Mouse (Mus musculus) inflammation-experienced regulatory T-cells (primary cell): ENCODE data around the gene Wdr25. TPM values are rescaled to one million over a fixed set of nuclear protein-coding genes. Genes with fewer than 3 reads are reported as not detected.

Experiments
- polyA plus RNA-seq, 2 experiments: library from polyadenylated mRNA; unstranded; fragments of 100-300 nt; shearing (Covaris generic); gene quantifications; one replicate each; pipeline ENCODE4 v1.2.1; 2017

The Wdr25 gene
- polyA plus RNA-seq, result 10 to 100 TPM in 1 of 2 experiments, 1 to 10 TPM in 1; 9.5 to 10.2 TPM

DNA sequence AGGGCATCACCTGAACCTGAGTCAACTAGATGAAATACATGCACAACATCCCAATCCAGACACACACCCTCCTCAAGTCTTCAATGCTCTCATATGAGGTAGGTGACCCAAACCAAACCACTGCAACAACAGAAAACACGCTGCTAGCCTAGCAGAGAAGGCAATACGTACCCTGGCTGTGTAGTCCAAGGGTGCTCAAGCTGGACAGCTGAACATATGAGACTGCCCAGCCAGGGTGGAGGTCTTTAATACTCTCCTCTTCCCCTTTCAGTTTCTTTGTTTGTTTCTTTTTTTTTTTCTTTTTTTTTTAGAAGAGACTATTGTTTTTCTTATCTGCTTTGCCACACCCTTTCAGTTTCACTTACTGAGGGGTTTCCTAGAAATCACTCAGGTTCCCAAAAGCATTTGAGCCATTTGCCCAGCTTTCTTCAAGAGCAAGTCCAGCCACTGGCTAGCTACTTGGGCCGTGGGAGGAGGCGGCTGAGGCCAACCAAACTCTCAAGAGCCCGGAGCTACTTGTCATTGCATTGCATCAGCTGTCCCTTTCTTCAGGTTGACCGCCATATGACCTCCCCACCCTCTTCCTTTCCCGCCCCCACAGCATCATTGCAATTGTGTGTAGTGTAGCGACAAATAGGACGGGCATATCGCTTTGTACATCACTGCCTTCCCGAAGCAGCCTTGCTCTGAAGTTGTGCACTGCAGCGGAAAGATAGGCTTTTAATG lies at the start of gene Wdr25:
TSS of gene Wdr25 (plus strand) at position 643 of the 726 bp plus-strand sequence.

DNA sequence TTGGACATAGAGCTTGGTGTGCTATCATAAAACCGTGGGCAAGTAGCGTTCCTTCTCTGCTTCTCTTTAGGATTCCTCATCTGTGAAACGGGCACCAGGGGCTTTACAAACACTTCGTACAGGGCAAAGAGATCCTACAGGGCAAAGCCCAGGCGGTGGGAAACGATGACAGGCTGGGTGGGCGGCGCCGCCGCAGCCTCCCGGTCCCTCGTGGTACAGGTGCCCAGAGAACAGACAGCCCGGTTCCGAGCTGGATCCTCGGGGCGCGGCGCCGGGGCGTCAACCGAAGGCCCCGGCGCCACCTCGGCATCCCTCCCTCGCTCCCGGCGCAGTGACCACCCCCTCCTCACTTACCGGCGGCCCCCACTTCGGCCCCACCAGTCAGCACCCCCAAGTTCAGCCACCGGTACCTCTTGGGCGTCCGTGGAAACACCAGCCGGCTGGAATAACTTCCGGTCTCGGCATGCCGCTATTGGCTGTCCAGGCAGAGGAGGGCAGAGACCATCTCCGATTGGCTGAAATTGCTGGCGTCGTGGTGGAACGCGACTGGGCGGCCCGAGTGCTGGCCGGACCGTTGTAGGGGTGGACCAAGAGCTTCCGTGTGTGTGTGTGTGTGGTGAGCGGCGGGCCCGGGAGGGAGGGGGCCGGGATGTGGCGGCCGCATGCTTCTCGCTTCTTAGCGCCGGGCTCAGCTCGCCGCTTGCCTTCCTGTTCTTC lies 442 bp downstream of the Wdr25 start, which contains the start of gene Wars:
TSS of gene Wars (minus strand) at position 460 of the 717 bp plus-strand sequence.

GRCm38 (mm10) chr12:109068167-109068653 lies 174.8 kb downstream of the Wdr25 start, which contains the start of gene Begain:
Begain (minus strand) TSS chr12:109068217.

Other genes starting within 250 kb of the Wdr25 start
- gene Degs2, start 191.3 kb upstream of the Wdr25 start, polyA plus RNA-seq, result 1 to 10 TPM; 3.5 to 7.0 TPM
- 10 to 100 TPM; 12.1 to 14.8 TPM for gene Yy1, start 100.7 kb upstream of the Wdr25 start, polyA plus RNA-seq
- 10 to 100 TPM in 1 of 2 experiments, 1 to 10 TPM in 1; 8.3 to 11.7 TPM for gene Slc25a29, start 57.7 kb upstream of the Wdr25 start, polyA plus RNA-seq
- 1 to 10 TPM; 1.2 to 3.6 TPM for gene Slc25a47, start 57.6 kb upstream of the Wdr25 start, polyA plus RNA-seq
- 10 to 100 TPM; 65.1 to 75.3 TPM for gene Wars, start 543 bp downstream of the Wdr25 start, polyA plus RNA-seq
- gene Begain, start 174.6 kb downstream of the Wdr25 start, polyA plus RNA-seq, result 1 to 10 TPM in 1 of 2 experiments, under 1 TPM in 1; 0.09 to 1.7 TPM